11 mouse cellular contexts compared by ENCODE assay signal in genomic region chr4:123972423-123973049, GRCm38 (mm10). TPM values are rescaled to one million over a fixed set of nuclear protein-coding genes. Genes with fewer than 3 reads are reported as not detected.
A peak's percentile ranks its signal among the peaks of the same experiment; 100 is the strongest.
DNase-seq lines count a peak whose midpoint lies in the region; ATAC-seq and TF ChIP-seq lines count a peak whose summit lies in the region.
"Had no signal": no experiment of that assay in that cellular context is flagged by ENCODE, and none has a peak within 500 bp of the region (broad histone marks: within the 10 kb centered on the region; RNA-seq: fewer than 3 reads in every experiment).

No protein-coding gene starts in this region.

- H3K4me2 ChIP-seq in heart, embryonic 13.5 days: peak overlapping the region; percentile 68
- peak overlapping the region; percentile 66 for H3K4me2 ChIP-seq in embryonic facial prominence, embryonic 12.5 days (replicated peaks)
- peak overlapping the region; percentile 38 for H3K4me2 ChIP-seq in intestine, embryonic 16.5 days (ENCODE audit: low read depth, low read length)
- peak overlapping the region; percentile 62 for H3K4me2 ChIP-seq in midbrain, postnatal 0 days (ENCODE audit: low read depth, low read length, poor library complexity, severe bottlenecking)

- no peak for ATAC-seq in heart, embryonic 13.5 days (ENCODE audit: extremely low read depth, insufficient number of reproducible peaks, low FRiP score, low TSS enrichment)
- no peak for ATAC-seq in embryonic facial prominence, embryonic 12.5 days (ENCODE audit: insufficient number of reproducible peaks, insufficient read depth, low FRiP score, low TSS enrichment)
- 0 out of 2 replicates have a peak, but pooled peaks have one; percentile 31 for ATAC-seq in intestine, embryonic 16.5 days
- ATAC-seq in midbrain, postnatal 0 days (ENCODE audit: low FRiP score): no peak
- no peak for ATAC-seq in erythroid progenitor cell, adult 5-6 weeks (replicated peaks; ENCODE audit: low FRiP score, poor library complexity, severe bottlenecking)

- H3K36me3 ChIP-seq in heart, embryonic 13.5 days: no peaks in the 10 kb centered on the region
- no peaks in the 10 kb centered on the region for H3K36me3 ChIP-seq in embryonic facial prominence, embryonic 12.5 days
- no peaks in the 10 kb centered on the region for H3K36me3 ChIP-seq in intestine, embryonic 16.5 days (ENCODE audit: control insufficient read depth, insufficient read depth, low read length)
- no peaks in the 10 kb centered on the region for H3K36me3 ChIP-seq in midbrain, postnatal 0 days (ENCODE audit: insufficient read depth, low read length)

- no peak overlapping the region for H3K27ac ChIP-seq in heart, embryonic 13.5 days (replicated peaks)
- H3K27ac ChIP-seq in embryonic facial prominence, embryonic 12.5 days: peak overlapping the region; percentile 54
- H3K27ac ChIP-seq in intestine, embryonic 16.5 days (ENCODE audit: low read length): no peak overlapping the region
- no peak overlapping the region for H3K27ac ChIP-seq in midbrain, postnatal 0 days (ENCODE audit: low read depth, low read length)

- H3K27me3 ChIP-seq in heart, embryonic 13.5 days (replicated peaks): peaks cover 35% of the 10 kb centered on the region
- peaks cover 7% of the 10 kb centered on the region; the same call in 1 of the 2 replicates for H3K27me3 ChIP-seq in embryonic facial prominence, embryonic 12.5 days
- H3K27me3 ChIP-seq in intestine, embryonic 16.5 days (replicated peaks; ENCODE audit: control insufficient read depth, insufficient read depth, low read length): peaks cover 11% of the 10 kb centered on the region
- no peaks in the 10 kb centered on the region for H3K27me3 ChIP-seq in midbrain, postnatal 0 days (ENCODE audit: insufficient read depth, low read length)

- peaks cover 10% of the 10 kb centered on the region for H3K4me1 ChIP-seq in heart, embryonic 13.5 days
- H3K4me1 ChIP-seq in embryonic facial prominence, embryonic 12.5 days: peaks cover 6% of the 10 kb centered on the region
- H3K4me1 ChIP-seq in intestine, embryonic 16.5 days (ENCODE audit: control insufficient read depth, insufficient read depth, low read length): peaks cover 6% of the 10 kb centered on the region; the same call in 1 of the 2 replicates
- H3K4me1 ChIP-seq in midbrain, postnatal 0 days (ENCODE audit: insufficient read depth, low read length): peaks cover 7% of the 10 kb centered on the region

- peak overlapping the region; percentile 67 for H3K9ac ChIP-seq in heart, embryonic 13.5 days
- H3K9ac ChIP-seq in embryonic facial prominence, embryonic 12.5 days: no peak overlapping the region; the same call in 1 of the 2 replicates
- no peak overlapping the region for H3K9ac ChIP-seq in intestine, embryonic 16.5 days (ENCODE audit: low read depth, low read length)
- H3K9ac ChIP-seq in midbrain, postnatal 0 days (replicated peaks; ENCODE audit: low read length, poor library complexity, severe bottlenecking): no peak overlapping the region

- TF ChIP-seq CTCF in midbrain, postnatal 0 days (IDR thresholded peaks at IDR 0.05): no peak

- H3K4me3 ChIP-seq in heart, embryonic 13.5 days: peak overlapping the region; percentile 44
- H3K4me3 ChIP-seq in embryonic facial prominence, embryonic 12.5 days: peak overlapping the region; percentile 32
- 0 out of 2 replicates have a peak overlapping the region, but pooled peaks have one; percentile 26 for H3K4me3 ChIP-seq in intestine, embryonic 16.5 days (ENCODE audit: low read length)
- H3K4me3 ChIP-seq in midbrain, postnatal 0 days (ENCODE audit: low read depth, low read length): peak overlapping the region; percentile 28; the same call in 1 of the 2 replicates

- DNase-seq in heart, adult 18-20 months: no peak
- no peak for DNase-seq in midbrain, postnatal 0 days (ENCODE audit: low spot score)
- no peak for DNase-seq in right cerebral cortex, postnatal 14 days
- no peak for DNase-seq in cerebellum, postnatal 10 days
- DNase-seq: gastrocnemius, postnatal 25 days; right cerebral cortex, postnatal 25 days had no signal

- H3K9me3 ChIP-seq in heart, embryonic 13.5 days: no peaks in the 10 kb centered on the region; the same call in 1 of the 2 replicates
- no peaks in the 10 kb centered on the region for H3K9me3 ChIP-seq in embryonic facial prominence, embryonic 12.5 days
- H3K9me3 ChIP-seq in intestine, embryonic 16.5 days (ENCODE audit: control insufficient read depth, low read length): no peaks in the 10 kb centered on the region
- H3K9me3 ChIP-seq in midbrain, postnatal 0 days (ENCODE audit: low read length): no peaks in the 10 kb centered on the region

- WGBS in heart, embryonic 13.5 days: 11% methylated on average over 29 of the region's 29 CpGs
- 6% methylated on average over 29 of the region's 29 CpGs for WGBS in embryonic facial prominence, embryonic 12.5 days
- WGBS in intestine, embryonic 16.5 days: 14% methylated on average over 29 of the region's 29 CpGs
- WGBS in midbrain, postnatal 0 days: 7% methylated on average over 29 of the region's 29 CpGs

RNA-seq across cellular contexts. Expression of gene 4930535I16Rik, which starts 54.7 kb away (rescaled TPM):
- polyA plus RNA-seq in heart, embryonic 13.5 days (2015; fragmentation: Nextera tagmentation; extraction: Ambion mirVana): not detected in 2 replicates
- total RNA-seq in heart, adult 18-20 months (2021): not detected
- polyA plus RNA-seq in embryonic facial prominence, embryonic 12.5 days (2016; fragmentation: Nextera tagmentation; extraction: Ambion mirVana): 0.47 TPM in 1 of 2 replicates, not detected in the other
- not detected in 2 replicates for polyA plus RNA-seq in intestine, embryonic 16.5 days (2015; fragmentation: Nextera tagmentation; extraction: Ambion mirVana)
- not detected in 2 replicates for total RNA-seq in midbrain, postnatal 0 days (2014; rRNA removed)
- not detected in 2 replicates for polyA plus RNA-seq in midbrain, postnatal 0 days (2015; fragmentation: Nextera tagmentation; extraction: Ambion mirVana)
- total RNA-seq in erythroid progenitor cell, adult 5-6 weeks (2015; ENCODE audit: low replicate concordance): not detected in 2 replicates
- not detected in 2 replicates for total RNA-seq in erythroid progenitor cell, adult 5-6 weeks (2017; ENCODE audit: low replicate concordance)
- total RNA-seq: gastrocnemius, postnatal 25 days; left cerebral cortex, postnatal 36 days had no signal

RNA-seq across cellular contexts. Expression of gene Rragc, which starts 55.3 kb away (rescaled TPM):
- polyA plus RNA-seq in heart, embryonic 13.5 days (2015; fragmentation: Nextera tagmentation; extraction: Ambion mirVana): 38.1 and 40.9 TPM in 2 replicates
- 10 to 100 TPM; 40.4 to 40.7 TPM for total RNA-seq in heart, adult 18-20 months (2021)
- polyA plus RNA-seq in embryonic facial prominence, embryonic 12.5 days (2016; fragmentation: Nextera tagmentation; extraction: Ambion mirVana): 64.3 and 64.9 TPM in 2 replicates
- polyA plus RNA-seq in intestine, embryonic 16.5 days (2015; fragmentation: Nextera tagmentation; extraction: Ambion mirVana): 52.2 and 52.5 TPM in 2 replicates
- 38.1 and 55.7 TPM in 2 replicates for total RNA-seq in midbrain, postnatal 0 days (2014; rRNA removed)
- polyA plus RNA-seq in midbrain, postnatal 0 days (2015; fragmentation: Nextera tagmentation; extraction: Ambion mirVana): 39.3 and 41.9 TPM in 2 replicates
- total RNA-seq in erythroid progenitor cell, adult 5-6 weeks (2015; ENCODE audit: low replicate concordance): 7.5 and 16.2 TPM in 2 replicates
- 12.3 and 43.4 TPM in 2 replicates for total RNA-seq in erythroid progenitor cell, adult 5-6 weeks (2017; ENCODE audit: low replicate concordance)
